Mouse (Mus musculus): ENCODE results near the gene Mucl3.

The Mucl3 gene

DNA sequence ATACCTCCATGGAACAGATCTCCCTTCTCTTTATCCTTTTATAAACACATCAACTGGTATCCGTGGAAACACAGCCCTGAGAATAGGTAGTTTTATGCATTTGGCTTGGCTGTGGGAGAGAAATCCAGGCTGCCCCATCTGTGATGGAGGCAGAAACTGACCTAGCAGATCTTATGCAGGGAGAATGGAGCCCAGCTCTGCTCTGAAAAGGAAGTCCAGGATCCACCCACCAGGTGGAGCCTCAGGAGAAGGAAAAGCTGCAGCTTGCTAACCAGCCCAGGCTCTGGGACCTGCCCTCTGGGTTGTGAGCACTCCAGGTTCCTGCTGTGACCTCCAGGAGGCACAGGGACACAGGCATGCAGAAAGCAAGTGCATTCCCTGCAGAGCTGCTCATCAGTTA lies 9.5 kb downstream of the Mucl3 start:
- DNase-seq: peak; percentile 85

GRCm38 (mm10) chr17:35626537-35626936 lies 17.0 kb downstream of the Mucl3 start, which contains the start of gene Gm9573:
Gene Gm9573, minus strand, starts transcription at chr17:35626637.
- no peak for DNase-seq

GRCm38 (mm10) chr17:35617127-35617526 lies 26.4 kb downstream of the Mucl3 start:
- no peak for DNase-seq

DNA sequence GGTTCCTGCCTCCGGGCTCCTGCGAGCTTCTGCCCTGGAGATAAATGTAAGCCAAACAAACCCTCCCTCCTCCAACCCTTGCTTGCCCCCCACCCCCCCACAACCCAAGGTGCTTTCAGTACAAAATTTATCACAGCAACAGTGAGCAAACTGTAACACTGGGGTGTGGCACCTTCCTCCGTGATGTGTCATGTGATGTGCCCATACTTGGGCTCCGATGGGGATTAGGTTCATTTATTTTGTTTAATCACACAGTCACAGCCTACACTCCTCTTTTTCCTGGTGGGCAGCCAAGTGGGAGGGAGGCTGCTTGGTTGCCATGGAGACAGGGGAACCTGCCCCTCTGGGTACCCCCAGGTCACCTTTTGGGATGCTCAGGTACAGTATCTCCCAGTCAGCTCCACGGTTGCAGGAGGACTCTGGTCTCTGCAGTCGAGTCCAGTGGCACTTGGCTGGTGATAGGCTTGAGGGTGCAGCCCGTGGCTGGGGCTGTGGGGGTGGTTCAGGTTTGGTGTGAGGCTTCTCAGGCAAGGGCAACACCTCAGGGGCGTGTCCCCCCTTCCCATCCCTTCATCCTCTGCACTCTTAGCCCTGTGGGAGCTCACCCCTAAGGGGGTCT lies 41.6 kb downstream of the Mucl3 start:
- DNase-seq: no peak

- DNase-seq: no peak
Measured at GRCm38 (mm10) chr17:35601249-35601648, 42.2 kb downstream of the Mucl3 start, which contains the start of gene Sfta2. Gene Sfta2, plus strand, starts transcription at chr17:35601549.

DNA sequence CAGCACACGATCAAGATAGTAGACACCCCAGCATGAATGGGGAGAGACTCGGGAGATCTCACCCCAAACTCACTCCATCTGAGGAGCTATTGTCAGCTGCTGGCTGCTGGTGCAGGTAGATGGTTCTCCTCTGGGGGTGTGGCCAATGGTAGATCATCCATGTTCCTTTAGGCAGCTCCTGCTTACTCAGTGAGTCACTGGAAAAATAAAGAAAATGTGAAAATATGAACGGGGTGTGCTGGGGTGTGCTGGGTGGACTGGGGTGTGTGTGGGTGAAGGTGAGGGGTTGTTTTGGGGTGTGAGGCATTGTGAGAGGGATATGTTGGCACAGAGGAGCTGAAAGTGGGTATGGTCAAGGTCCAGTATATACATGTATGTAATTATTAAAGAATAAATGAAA lies 46.1 kb downstream of the Mucl3 start:
- DNase-seq: no peak

DNA sequence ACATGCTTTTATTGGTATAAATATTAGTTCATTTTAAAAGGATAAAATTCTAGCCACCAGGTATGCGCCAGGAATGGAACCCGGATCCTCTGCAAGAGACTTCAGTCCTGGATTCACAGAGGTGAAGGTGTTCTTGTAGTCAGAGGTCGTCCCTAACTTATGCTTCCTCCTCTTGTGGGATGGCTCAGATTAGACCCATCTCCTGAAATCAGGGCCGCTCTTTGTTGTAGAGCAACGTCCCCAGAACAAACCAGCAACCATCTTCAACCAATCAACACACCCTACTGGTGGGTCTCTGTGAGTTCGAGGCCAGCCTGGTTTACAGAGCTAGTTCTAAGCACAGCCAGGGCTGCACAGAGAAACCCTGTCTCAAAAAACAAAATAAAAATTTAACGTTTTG lies 49.0 kb downstream of the Mucl3 start:
- DNase-seq: no peak

DNA sequence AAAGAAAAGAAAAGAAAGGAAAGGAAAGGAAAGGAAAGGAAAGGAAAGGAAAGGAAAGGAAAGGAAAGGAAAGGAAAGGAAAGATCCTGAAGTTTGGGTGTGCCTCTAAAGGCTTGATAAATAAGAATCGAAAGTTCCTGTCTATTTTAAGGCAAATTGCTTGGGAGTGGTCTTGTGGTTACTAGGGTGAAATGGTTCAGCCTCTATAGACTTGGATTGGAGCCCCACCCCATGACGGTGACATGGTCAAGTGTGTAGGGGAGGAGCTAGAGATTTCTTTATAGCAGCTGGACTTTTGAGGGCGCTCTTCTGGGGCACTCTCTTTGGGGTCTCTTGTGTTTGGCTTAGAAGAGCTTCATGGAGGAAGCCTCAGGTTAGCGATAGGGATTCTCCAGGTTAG lies 49.7 kb downstream of the Mucl3 start:
- no peak for DNase-seq

GRCm38 (mm10) chr17:35592131-35592530 lies 51.4 kb downstream of the Mucl3 start:
- DNase-seq: no peak

- DNase-seq: no peak
Measured at GRCm38 (mm10) chr17:35591731-35592130, 51.8 kb downstream of the Mucl3 start.

GRCm38 (mm10) chr17:35591219-35591578 lies 52.3 kb downstream of the Mucl3 start:
- DNase-seq: no peak

DNA sequence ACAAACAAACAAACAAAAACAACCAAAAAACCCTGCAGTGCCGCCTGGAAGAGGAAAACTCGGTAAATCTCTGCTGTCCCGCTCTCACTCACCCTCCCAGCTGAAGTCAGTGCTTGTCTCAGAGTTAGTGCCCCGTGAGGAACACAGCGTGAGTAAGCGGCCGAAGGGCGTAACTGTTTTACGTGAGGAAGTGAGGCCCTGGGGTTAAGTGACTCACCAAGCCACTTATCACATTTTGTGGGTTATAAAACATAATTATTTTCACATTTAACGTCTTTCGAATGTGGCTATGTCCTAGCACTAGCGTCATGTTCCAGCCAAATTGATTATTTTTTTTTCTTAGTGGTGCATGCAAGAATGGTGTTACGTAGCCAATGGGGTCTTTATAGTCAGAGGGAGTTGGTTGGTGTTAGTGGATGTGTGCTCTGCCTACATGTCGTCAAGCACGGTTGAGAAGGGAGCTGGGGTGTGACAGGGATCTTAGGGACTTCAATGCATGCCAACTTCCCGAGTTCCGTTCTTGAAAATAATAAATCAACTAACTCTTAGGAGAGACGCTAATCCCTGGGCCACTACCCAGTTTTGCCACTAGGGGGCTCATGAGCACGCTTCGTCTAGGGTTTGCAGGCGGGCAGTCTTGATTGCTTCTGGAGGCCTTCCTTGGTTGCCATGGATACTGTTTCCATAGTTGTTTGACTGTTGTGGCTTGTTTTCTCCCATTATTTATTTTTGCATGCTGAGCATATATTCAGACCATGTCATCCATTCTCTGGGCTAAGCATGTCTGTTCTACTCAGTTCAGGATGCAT lies 52.9 kb downstream of the Mucl3 start:
- peak; percentile 93 for DNase-seq

- no peak for DNase-seq
Measured at GRCm38 (mm10) chr17:35588387-35588786, 55.1 kb downstream of the Mucl3 start.

DNA sequence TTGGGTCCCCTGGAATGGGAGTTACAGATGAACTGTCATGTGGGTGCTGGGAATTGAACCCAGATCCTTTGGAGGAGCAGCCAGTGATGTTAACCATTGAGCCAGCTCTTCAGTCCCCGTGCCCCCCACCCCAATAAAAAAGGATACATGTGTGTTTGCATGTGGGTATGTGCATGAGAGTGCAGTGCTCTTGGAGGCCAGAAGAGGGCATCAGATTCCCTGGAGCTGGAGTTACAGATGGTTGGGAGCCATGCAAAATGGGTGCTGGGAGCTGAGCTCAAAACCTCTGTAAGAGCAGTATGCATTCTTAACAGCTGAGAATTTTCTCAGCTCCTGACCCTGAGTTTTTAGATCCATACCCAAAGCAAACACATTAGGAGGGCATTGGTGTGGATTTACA lies 56.2 kb downstream of the Mucl3 start:
- no peak for DNase-seq
